Mouse (Mus musculus): Measurements from ENCODE around the gene Tnfrsf11a. TPM values are rescaled to one million over a fixed set of nuclear protein-coding genes. Genes with fewer than 3 reads are reported as not detected.
A peak's percentile ranks its signal among the peaks of the same experiment; 100 is the strongest.

The Tnfrsf11a gene
- polyA plus RNA-seq (2012; rRNA removed): 0.32 and 0.33 TPM in 2 replicates
- polyA plus RNA-seq (2014; fragmentation: Nextera tagmentation; extraction: Ambion mirVana): 0.18 and 0.27 TPM in 2 replicates

GRCm38 (mm10) chr1:105780457-105781364 is at the start of gene Tnfrsf11a:
TSS of gene Tnfrsf11a (plus strand) at chr1:105780718.
- peaks cover 30% of the 10 kb centered on the region for H3K27me3 ChIP-seq (ENCODE audit: control insufficient read depth, insufficient read depth, low read length)
- no peak within 1 kb of the TSS for H3K27ac ChIP-seq
- peak within 1 kb of the TSS; percentile 56 for H3K4me2 ChIP-seq (ENCODE audit: low read depth)
- DNase-seq (ENCODE audit: low read depth in 3 of 3, low spot score in 3 of 3) (no peak), ATAC-seq (ENCODE audit: insufficient read depth) (peak; percentile 48; the same call in 1 of the 2 replicates)
- no peaks in the 10 kb centered on the region for H3K9me3 ChIP-seq (ENCODE audit: control insufficient read depth, low read length)
- no peaks in the 10 kb centered on the region; a peak in 1 of 4 replicates for H3K4me1 ChIP-seq (replicated peaks; ENCODE audit: control insufficient read depth in 2 of 2, insufficient read depth in 2 of 2, low read length in 1 of 2)
- TF ChIP-seq EP300 (IDR thresholded peaks at IDR 0.05; ENCODE audit: low read depth) (no peak), CTCF (IDR thresholded peaks at IDR 0.05; ENCODE audit: low read depth) (peak; percentile 43; the same call in 1 of the 2 replicates)
- 3% methylated on average over 61 of the region's 77 CpGs for WGBS (ENCODE audit: insufficient replicate concordance)
- H3K36me3 ChIP-seq (replicated peaks; ENCODE audit: control insufficient read depth, insufficient read depth, low read depth): no peaks in the 10 kb centered on the region
- H3K4me3 ChIP-seq (ENCODE audit: insufficient read depth in 1 of 2, low read depth in 2 of 2, low read length in 2 of 2): peak within 1 kb of the TSS; percentile 50 to 53
- H3K9ac ChIP-seq (replicated peaks): no peak within 1 kb of the TSS

- TF ChIP-seq EP300 (IDR thresholded peaks at IDR 0.05; ENCODE audit: low read depth): no peak
- TF ChIP-seq CTCF (IDR thresholded peaks at IDR 0.05; ENCODE audit: low read depth): peak; percentile 35; the same call in 1 of the 2 replicates
- no peaks in the 10 kb centered on the region for H3K4me1 ChIP-seq (replicated peaks; ENCODE audit: control insufficient read depth in 2 of 2, insufficient read depth in 2 of 2, low read length in 1 of 2)
- H3K9me3 ChIP-seq (ENCODE audit: control insufficient read depth, low read length): no peaks in the 10 kb centered on the region
- no peak overlapping the region for H3K4me2 ChIP-seq (ENCODE audit: low read depth)
- no peak overlapping the region for H3K27ac ChIP-seq
- ATAC-seq (ENCODE audit: insufficient read depth) (no peak), DNase-seq (ENCODE audit: low read depth in 3 of 3, low spot score in 3 of 3) (no peak)
- peaks cover 3% of the 10 kb centered on the region; the same call in 1 of the 2 replicates for H3K36me3 ChIP-seq (replicated peaks; ENCODE audit: control insufficient read depth, insufficient read depth, low read depth)
- no peaks in the 10 kb centered on the region for H3K27me3 ChIP-seq (ENCODE audit: control insufficient read depth, insufficient read depth, low read length)
- no peak overlapping the region for H3K9ac ChIP-seq (replicated peaks)
- H3K4me3 ChIP-seq (ENCODE audit: insufficient read depth in 1 of 2, low read depth in 2 of 2, low read length in 2 of 2): no peak overlapping the region
- WGBS (ENCODE audit: insufficient replicate concordance): 73% methylated on average over 3 of the region's 3 CpGs
These were observed 45.2 kb upstream of the Tnfrsf11a start for GRCm38 (mm10) chr1:105735318-105735717.

DNA sequence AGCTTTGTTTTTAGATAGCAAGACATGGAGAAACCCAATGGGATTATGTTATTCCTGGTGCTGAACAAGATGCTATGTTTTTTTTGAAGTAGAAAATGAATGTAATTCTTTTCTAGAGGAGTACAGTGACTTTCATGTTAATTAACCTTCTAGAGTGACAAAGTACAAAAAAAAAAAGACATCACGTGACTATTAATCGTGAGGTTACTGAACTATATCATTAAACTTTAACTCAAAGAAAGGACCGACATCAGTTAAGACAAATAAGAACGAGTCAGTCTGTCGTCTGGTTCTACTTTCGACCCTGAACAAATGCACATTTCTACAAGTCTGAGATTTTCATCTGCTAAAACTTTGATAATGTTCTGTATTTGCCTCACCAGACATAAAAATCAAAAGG is 42.2 kb upstream of the Tnfrsf11a start:
- 80% methylated on average over 6 of the region's 6 CpGs for WGBS (ENCODE audit: insufficient replicate concordance)
- no peak for ATAC-seq (ENCODE audit: insufficient read depth)

GRCm38 (mm10) chr1:105739493-105739892 is 41.0 kb upstream of the Tnfrsf11a start:
- peaks cover 18% of the 10 kb centered on the region for H3K36me3 ChIP-seq (replicated peaks; ENCODE audit: control insufficient read depth, insufficient read depth, low read depth)
- no peak for ATAC-seq (ENCODE audit: insufficient read depth)

More for the DNA sequence above, 42.2 kb upstream of the Tnfrsf11a start:
- Histone ChIP-seq H3K9ac (replicated peaks) (no peak overlapping the region), H3K36me3 (replicated peaks; ENCODE audit: control insufficient read depth, insufficient read depth, low read depth) (peaks cover 12% of the 10 kb centered on the region), H3K9me3 (ENCODE audit: control insufficient read depth, low read length) (no peaks in the 10 kb centered on the region), H3K4me3 (ENCODE audit: insufficient read depth in 1 of 2, low read depth in 2 of 2, low read length in 2 of 2) (no peak overlapping the region), H3K4me1 (replicated peaks; ENCODE audit: control insufficient read depth in 2 of 2, insufficient read depth in 2 of 2, low read length in 1 of 2) (no peaks in the 10 kb centered on the region), H3K27me3 (ENCODE audit: control insufficient read depth, insufficient read depth, low read length) (no peaks in the 10 kb centered on the region), H3K27ac (no peak overlapping the region), H3K4me2 (ENCODE audit: low read depth) (no peak overlapping the region)
- DNase-seq (ENCODE audit: low read depth in 3 of 3, low spot score in 3 of 3): no peak
- TF ChIP-seq CTCF (IDR thresholded peaks at IDR 0.05; ENCODE audit: low read depth) (no peak), EP300 (IDR thresholded peaks at IDR 0.05; ENCODE audit: low read depth) (no peak)

GRCm38 (mm10) chr1:105742481-105742880 is 38.0 kb upstream of the Tnfrsf11a start:
- TF ChIP-seq CTCF (IDR thresholded peaks at IDR 0.05; ENCODE audit: low read depth) (no peak), EP300 (IDR thresholded peaks at IDR 0.05; ENCODE audit: low read depth) (no peak)
- Histone ChIP-seq H3K36me3 (replicated peaks; ENCODE audit: control insufficient read depth, insufficient read depth, low read depth) (peaks cover 16% of the 10 kb centered on the region), H3K4me2 (ENCODE audit: low read depth) (no peak overlapping the region), H3K27me3 (ENCODE audit: control insufficient read depth, insufficient read depth, low read length) (no peaks in the 10 kb centered on the region), H3K4me3 (ENCODE audit: insufficient read depth in 1 of 2, low read depth in 2 of 2, low read length in 2 of 2) (no peak overlapping the region), H3K9ac (replicated peaks) (no peak overlapping the region), H3K9me3 (ENCODE audit: control insufficient read depth, low read length) (no peaks in the 10 kb centered on the region), H3K4me1 (replicated peaks; ENCODE audit: control insufficient read depth in 2 of 2, insufficient read depth in 2 of 2, low read length in 1 of 2) (no peaks in the 10 kb centered on the region), H3K27ac (no peak overlapping the region)
- no peak for ATAC-seq (ENCODE audit: insufficient read depth)
- no peak for DNase-seq (ENCODE audit: low read depth in 3 of 3, low spot score in 3 of 3)
- 77% methylated on average over 1 of the region's 1 CpGs for WGBS (ENCODE audit: insufficient replicate concordance)

More at GRCm38 (mm10) chr1:105739493-105739892, 41.0 kb upstream of the Tnfrsf11a start:
- TF ChIP-seq CTCF (IDR thresholded peaks at IDR 0.05; ENCODE audit: low read depth) (no peak), EP300 (IDR thresholded peaks at IDR 0.05; ENCODE audit: low read depth) (no peak)
- H3K4me3 ChIP-seq (ENCODE audit: insufficient read depth in 1 of 2, low read depth in 2 of 2, low read length in 2 of 2): no peak overlapping the region
- H3K9ac ChIP-seq (replicated peaks): no peak overlapping the region
- H3K27ac ChIP-seq: no peak overlapping the region
- no peaks in the 10 kb centered on the region for H3K4me1 ChIP-seq (replicated peaks; ENCODE audit: control insufficient read depth in 2 of 2, insufficient read depth in 2 of 2, low read length in 1 of 2)
- no peak overlapping the region for H3K4me2 ChIP-seq (ENCODE audit: low read depth)
- no peaks in the 10 kb centered on the region for H3K27me3 ChIP-seq (ENCODE audit: control insufficient read depth, insufficient read depth, low read length)
- no peak for DNase-seq (ENCODE audit: low read depth in 3 of 3, low spot score in 3 of 3)
- no peaks in the 10 kb centered on the region for H3K9me3 ChIP-seq (ENCODE audit: control insufficient read depth, low read length)
